Mouse (Mus musculus): ENCODE measurements around the gene Lrrc74a.
A peak's percentile ranks its signal among the peaks of the same experiment; 100 is the strongest.

Lrrc74a gene

GRCm38 (mm10) chr12:86721453-86721852 lies 12.7 kb upstream of the Lrrc74a start:
- peak; percentile 46 for DNase-seq

- peak; percentile 30 for DNase-seq
Observed at GRCm38 (mm10) chr12:86724300-86724699, 9.9 kb upstream of the Lrrc74a start.

GRCm38 (mm10) chr12:86725706-86726105 lies 8.5 kb upstream of the Lrrc74a start:
- DNase-seq: no peak

- peak; percentile 98 for DNase-seq
Observed at GRCm38 (mm10) chr12:86726120-86726640, 8.0 kb upstream of the Lrrc74a start, which contains the start of gene Angel1. Gene Angel1 (minus strand): TSS chr12:86726460.

GRCm38 (mm10) chr12:86761036-86761435 lies 26.9 kb downstream of the Lrrc74a start:
- no peak for DNase-seq

- no peak for DNase-seq
Observed at GRCm38 (mm10) chr12:86764060-86764459, 29.9 kb downstream of the Lrrc74a start.

- DNase-seq: no peak
Observed at GRCm38 (mm10) chr12:86766467-86766866, 32.3 kb downstream of the Lrrc74a start.

- peak; percentile 50 for DNase-seq
Observed at GRCm38 (mm10) chr12:86767868-86768631, 33.9 kb downstream of the Lrrc74a start.

GRCm38 (mm10) chr12:86768986-86769580 lies 34.9 kb downstream of the Lrrc74a start:
- DNase-seq: peak; percentile 80

GRCm38 (mm10) chr12:86769819-86770218 lies 35.6 kb downstream of the Lrrc74a start:
- no peak for DNase-seq

GRCm38 (mm10) chr12:86770261-86770670 lies 36.1 kb downstream of the Lrrc74a start:
- peak; percentile 66 for DNase-seq

GRCm38 (mm10) chr12:86770927-86771326 lies 36.8 kb downstream of the Lrrc74a start:
- DNase-seq: no peak

- peak; percentile 83 for DNase-seq
Observed at GRCm38 (mm10) chr12:86771823-86772427, 37.8 kb downstream of the Lrrc74a start.

- DNase-seq: no peak
Observed at GRCm38 (mm10) chr12:86772551-86772950, 38.4 kb downstream of the Lrrc74a start.

GRCm38 (mm10) chr12:86775561-86776280 lies 41.6 kb downstream of the Lrrc74a start:
- DNase-seq: no peak

- no peak for DNase-seq
Observed at GRCm38 (mm10) chr12:86776341-86776860, 42.2 kb downstream of the Lrrc74a start.

- no peak for DNase-seq
Observed at GRCm38 (mm10) chr12:86778531-86778930, 44.4 kb downstream of the Lrrc74a start.

GRCm38 (mm10) chr12:86779206-86779989 lies 45.2 kb downstream of the Lrrc74a start:
- no peak for DNase-seq

GRCm38 (mm10) chr12:86781654-86782202 lies 47.6 kb downstream of the Lrrc74a start:
- DNase-seq: no peak

- DNase-seq: peak; percentile 45
Observed at GRCm38 (mm10) chr12:86786149-86787019, 52.2 kb downstream of the Lrrc74a start.
